Mouse (Mus musculus) G1E (cell line): Measurements from ENCODE around the gene Gstt1.

ENCODE experiments used
- CTCF ChIP-seq: IDR thresholded peaks from 2 replicates; pipeline ENCODE4 v1.5.1; 2012; ENCODE audit warnings: low read depth, low read length, inconsistent platforms, mixed read lengths
- GATA1 ChIP-seq: IDR thresholded peaks from 2 replicates; pipeline ENCODE4 v1.6.1; 2012; ENCODE audit warnings: borderline replicate concordance, low read length, inconsistent platforms, mixed read lengths
- POLR2AphosphoS5 ChIP-seq: IDR thresholded peaks from 2 replicates; pipeline ENCODE4 v1.6.1; 2012; ENCODE audit warnings: low read depth, low read length, inconsistent platforms; ENCODE audit not compliant: insufficient replicate concordance
- TAL1 ChIP-seq: conservative IDR thresholded peaks from 2 replicates; pipeline ENCODE4 v1.6.1; 2012; ENCODE audit warnings: low read depth, low read length, inconsistent platforms, mixed read lengths

DNA sequence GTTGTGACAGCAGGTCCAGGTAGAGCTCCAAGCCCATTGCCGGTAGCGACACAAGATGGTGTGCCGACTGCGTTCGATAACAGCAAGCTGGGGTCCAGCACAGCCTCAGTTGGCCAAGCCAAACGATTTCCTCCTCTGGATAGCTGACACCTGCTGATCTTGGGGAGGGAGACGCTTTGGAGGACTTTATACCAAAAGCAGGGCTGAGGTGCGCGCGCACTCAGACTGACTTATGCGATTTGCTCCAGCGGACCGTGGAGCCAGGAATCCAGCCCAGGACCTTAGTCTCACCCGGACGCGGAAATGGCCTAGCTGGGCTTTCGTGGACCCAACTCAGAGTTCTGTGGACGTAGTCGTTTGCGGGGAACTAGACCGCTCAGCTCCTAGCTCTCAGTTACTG is 35.9 kb upstream of the Gstt1 start:
- TF ChIP-seq CTCF (no peak), POLR2AphosphoS5 (no peak; the same call in 1 of the 2 replicates), TAL1 (no peak), GATA1 (no peak)
